Mouse (Mus musculus) hindbrain, embryonic 11.5 days (tissue): ENCODE measurements around the gene Rasal2. TPM values are rescaled to one million over a fixed set of nuclear protein-coding genes. Genes with fewer than 3 reads are reported as not detected.

ENCODE experiments used
- ATAC-seq: fragments of 200-750 bp; cut with Nextera tagmentation; 2 replicates; pipeline ENCODE4 v1.8.0; 2017; ENCODE audit warnings: mild to moderate bottlenecking, moderate TSS enrichment, moderate library complexity; ENCODE audit not compliant: low FRiP score
- DNase-seq: peaks from one replicate; pipeline ENCODE4 v3.0.0-alpha.2; 2015; ENCODE audit warnings: low spot score
- H3K27ac ChIP-seq: fragments of 300-500 bp; sonication (generic); 2 replicates; pipeline ENCODE4 v1.5.1; 2014; ENCODE audit warnings: mild to moderate bottlenecking, low read depth, low read length
- H3K27me3 ChIP-seq: fragments of 300-500 bp; sonication (generic); 2 replicates; pipeline ENCODE4 v1.6.1; 2014; ENCODE audit warnings: mild to moderate bottlenecking, low read length, moderate library complexity, mixed read lengths; ENCODE audit not compliant: control insufficient read depth, insufficient read depth
- H3K36me3 ChIP-seq: fragments of 300-500 bp; sonication (generic); 2 replicates; pipeline ENCODE4 v1.6.1; 2014; ENCODE audit warnings: mild to moderate bottlenecking, low read length, moderate library complexity, mixed read lengths; ENCODE audit not compliant: control insufficient read depth, insufficient read depth
- H3K4me1 ChIP-seq: fragments of 300-500 bp; sonication (generic); replicated peaks from 2 replicates; pipeline ENCODE4 v1.6.1; 2014; ENCODE audit warnings: low read length, mixed read lengths; ENCODE audit not compliant: control insufficient read depth, insufficient read depth
- H3K4me2 ChIP-seq: fragments of 300-500 bp; sonication (generic); replicated peaks from 2 replicates; pipeline ENCODE4 v1.6.1; 2014; ENCODE audit warnings: mild to moderate bottlenecking, low read depth, low read length
- H3K4me3 ChIP-seq: fragments of 300-500 bp; sonication (generic); 2 replicates; pipeline ENCODE4 v1.5.1; 2014; ENCODE audit warnings: low read depth, low read length
- H3K9ac ChIP-seq: fragments of 300-500 bp; sonication (generic); 2 replicates; pipeline ENCODE4 v1.6.1; 2014; ENCODE audit warnings: low read depth, low read length
- H3K9me3 ChIP-seq: fragments of 300-500 bp; sonication (generic); 2 replicates; pipeline ENCODE4 v1.6.1; 2016; ENCODE audit warnings: low read length; ENCODE audit not compliant: control insufficient read depth
- WGBS: fragments of 180-500 bp; shearing (Covaris S2); extraction: QIAGEN DNeasy Blood & Tissue Kit; methylation state at CpG from one replicate; pipeline ENCODE4 v1.1.7; 2014; 5-methylcytosine and 5-hydroxymethylcytosine counted together
- polyA plus RNA-seq: library from polyadenylated mRNA; unstranded; fragments of >200 nt; fragmentation: Nextera tagmentation; extraction: Ambion mirVana; gene quantifications from 2 replicates; pipeline ENCODE4 v1.2.1, GENCODE M21; 2014

The Rasal2 gene
- polyA plus RNA-seq, 1 experiment from 2014 or later: 28.5 TPM

DNA sequence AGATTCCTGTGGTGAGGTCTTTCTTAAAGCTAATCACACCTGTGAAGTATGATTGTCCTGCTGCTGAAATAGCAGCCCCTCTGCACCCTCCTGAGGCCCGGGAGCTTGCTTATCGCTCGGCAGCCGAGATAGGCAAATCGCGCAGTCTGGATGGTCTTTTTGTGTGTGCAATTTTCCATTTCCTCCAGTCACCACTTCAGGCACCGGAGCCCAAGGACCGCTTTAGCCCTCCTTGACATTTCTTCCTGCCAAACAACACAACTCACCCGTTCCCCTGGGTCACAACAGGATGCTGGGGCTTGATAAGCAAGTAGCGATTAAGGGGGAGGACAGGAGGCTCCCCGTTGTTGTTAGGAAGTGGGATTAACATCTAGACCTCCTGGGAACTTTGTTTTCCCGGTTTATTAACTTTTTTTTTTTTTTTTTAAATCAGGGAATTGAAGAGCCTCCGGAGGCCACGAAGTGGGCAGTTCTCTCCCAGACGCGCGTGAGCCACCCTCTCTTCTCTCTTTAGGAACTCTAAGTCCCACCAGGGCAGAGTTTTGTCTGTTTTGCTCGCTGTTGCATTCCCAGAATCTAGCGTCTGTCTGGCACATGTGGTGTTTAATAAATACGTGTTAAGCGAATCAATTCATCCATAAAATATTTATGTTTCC, 37.7 kb upstream of the Rasal2 start:
- 10% methylated on average over 21 of the region's 21 CpGs for WGBS
- Histone ChIP-seq H3K36me3 (no peaks in the 10 kb centered on the region), H3K27me3 (no peaks in the 10 kb centered on the region), H3K27ac (no peak overlapping the region), H3K9me3 (no peaks in the 10 kb centered on the region), H3K4me3 (no peak overlapping the region), H3K4me1 (peaks cover 7% of the 10 kb centered on the region; the same call in 1 of the 2 replicates), H3K4me2 (peak overlapping the region; percentile 35), H3K9ac (no peak overlapping the region)
- DNase-seq (peak; percentile 50), ATAC-seq (no peak)

DNA sequence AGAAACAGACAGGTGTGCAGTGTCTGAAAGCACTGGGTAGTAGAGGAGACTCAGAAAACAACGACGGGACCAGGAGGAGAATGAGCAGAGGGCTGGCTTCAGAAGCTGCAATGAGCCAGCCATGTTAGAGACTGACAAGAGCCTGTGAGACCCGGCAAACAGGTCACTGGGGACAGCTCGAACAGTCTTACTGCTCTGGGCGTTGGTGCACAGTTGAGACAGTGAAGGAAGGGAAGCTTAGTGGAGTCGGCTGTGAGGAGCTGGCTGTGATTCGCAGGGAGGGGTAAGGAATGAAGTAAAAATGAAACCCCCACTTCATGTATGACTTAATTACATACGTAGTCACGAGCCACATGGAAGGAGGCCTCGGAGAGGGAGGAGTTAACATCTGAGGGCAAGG, 37.1 kb upstream of the Rasal2 start:
- no peak for DNase-seq
- no peak overlapping the region for H3K9ac ChIP-seq
- no peak overlapping the region for H3K27ac ChIP-seq
- no peaks in the 10 kb centered on the region for H3K36me3 ChIP-seq
- no peaks in the 10 kb centered on the region for H3K9me3 ChIP-seq
- 15% methylated on average over 10 of the region's 10 CpGs for WGBS
- H3K4me1 ChIP-seq: peaks cover 7% of the 10 kb centered on the region; the same call in 1 of the 2 replicates
- ATAC-seq: no peak
- no peak overlapping the region for H3K4me3 ChIP-seq
- H3K27me3 ChIP-seq: no peaks in the 10 kb centered on the region
- H3K4me2 ChIP-seq: no peak overlapping the region

GRCm38 (mm10) chr1:157448805-157449188, 36.4 kb upstream of the Rasal2 start:
- Histone ChIP-seq H3K4me2 (no peak overlapping the region), H3K27ac (no peak overlapping the region), H3K4me1 (peaks cover 7% of the 10 kb centered on the region; the same call in 1 of the 2 replicates), H3K4me3 (no peak overlapping the region), H3K36me3 (no peaks in the 10 kb centered on the region), H3K9ac (no peak overlapping the region), H3K9me3 (no peaks in the 10 kb centered on the region), H3K27me3 (no peaks in the 10 kb centered on the region)
- 80% methylated on average over 5 of the region's 5 CpGs for WGBS
- ATAC-seq (no peak), DNase-seq (no peak)

GRCm38 (mm10) chr1:157448164-157448804, 35.9 kb upstream of the Rasal2 start:
- H3K27me3 ChIP-seq: no peaks in the 10 kb centered on the region
- peaks cover 7% of the 10 kb centered on the region; the same call in 1 of the 2 replicates for H3K4me1 ChIP-seq
- 37% methylated on average over 7 of the region's 7 CpGs for WGBS
- H3K4me3 ChIP-seq: no peak overlapping the region
- H3K9ac ChIP-seq: no peak overlapping the region
- H3K27ac ChIP-seq: no peak overlapping the region
- no peaks in the 10 kb centered on the region for H3K36me3 ChIP-seq
- H3K4me2 ChIP-seq: no peak overlapping the region
- no peaks in the 10 kb centered on the region for H3K9me3 ChIP-seq
- ATAC-seq: no peak
- no peak for DNase-seq

GRCm38 (mm10) chr1:157447142-157447541, 34.7 kb upstream of the Rasal2 start:
- H3K27me3 ChIP-seq: no peaks in the 10 kb centered on the region
- H3K4me1 ChIP-seq: peaks cover 7% of the 10 kb centered on the region; the same call in 1 of the 2 replicates
- WGBS: 41% methylated on average over 4 of the region's 4 CpGs

DNA sequence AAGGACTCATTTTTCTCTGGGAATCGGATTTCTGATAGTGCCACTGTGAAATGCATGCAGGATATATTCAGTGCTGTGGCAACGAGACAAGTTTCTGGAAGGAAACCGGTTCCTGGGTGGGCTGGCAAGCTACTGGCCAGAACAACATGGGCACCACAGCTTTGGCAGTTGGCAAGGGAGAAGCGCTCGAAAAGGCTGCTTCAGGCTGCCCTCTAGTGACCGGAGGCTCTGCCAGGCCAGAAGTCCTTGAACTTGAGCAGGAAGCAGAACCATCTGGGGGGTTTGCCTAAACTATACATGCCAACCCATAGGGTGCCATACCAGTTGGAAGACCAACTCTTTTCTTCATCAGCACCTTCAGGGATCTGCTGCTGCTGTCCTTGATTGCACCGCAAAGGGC, 33.9 kb upstream of the Rasal2 start:
- Histone ChIP-seq H3K9ac (no peak overlapping the region), H3K27ac (no peak overlapping the region), H3K4me3 (no peak overlapping the region), H3K9me3 (no peaks in the 10 kb centered on the region), H3K4me1 (peaks cover 7% of the 10 kb centered on the region; the same call in 1 of the 2 replicates), H3K27me3 (no peaks in the 10 kb centered on the region), H3K36me3 (no peaks in the 10 kb centered on the region), H3K4me2 (no peak overlapping the region)
- no peak for DNase-seq
- WGBS: 72% methylated on average over 7 of the region's 7 CpGs
- no peak for ATAC-seq

More at GRCm38 (mm10) chr1:157447142-157447541, 34.7 kb upstream of the Rasal2 start:
- Histone ChIP-seq H3K9me3 (no peaks in the 10 kb centered on the region), H3K9ac (no peak overlapping the region), H3K4me3 (no peak overlapping the region), H3K4me2 (no peak overlapping the region), H3K27ac (no peak overlapping the region; the same call in 1 of the 2 replicates), H3K36me3 (no peaks in the 10 kb centered on the region)
- no peak for DNase-seq
- no peak for ATAC-seq

- Histone ChIP-seq H3K9me3 (no peaks in the 10 kb centered on the region), H3K4me3 (no peak overlapping the region), H3K27me3 (no peaks in the 10 kb centered on the region), H3K9ac (no peak overlapping the region), H3K4me1 (peaks cover 7% of the 10 kb centered on the region; the same call in 1 of the 2 replicates), H3K27ac (no peak overlapping the region), H3K36me3 (no peaks in the 10 kb centered on the region), H3K4me2 (no peak overlapping the region)
- DNase-seq (no peak), ATAC-seq (no peak)
- WGBS: 91% methylated on average over 6 of the region's 6 CpGs
Observed at GRCm38 (mm10) chr1:157445398-157445910, 33.1 kb upstream of the Rasal2 start.

GRCm38 (mm10) chr1:157444632-157445300, 32.4 kb upstream of the Rasal2 start:
- Histone ChIP-seq H3K9ac (no peak overlapping the region), H3K27ac (no peak overlapping the region), H3K27me3 (no peaks in the 10 kb centered on the region), H3K4me3 (no peak overlapping the region), H3K9me3 (no peaks in the 10 kb centered on the region), H3K4me1 (peaks cover 5% of the 10 kb centered on the region; the same call in 1 of the 2 replicates), H3K4me2 (no peak overlapping the region), H3K36me3 (no peaks in the 10 kb centered on the region)
- ATAC-seq (no peak), DNase-seq (no peak)
- 63% methylated on average over 13 of the region's 13 CpGs for WGBS
